Mouse (Mus musculus) stomach, embryonic 15.5 days (tissue): ENCODE data around the gene Prdm12. TPM values are rescaled to one million over a fixed set of nuclear protein-coding genes. Genes with fewer than 3 reads are reported as not detected.
"Not testable (repeated sequence)": the region's sequence is repeated elsewhere in the genome, so short reads cannot be mapped to it uniquely, and the experiment has no call there.

Source experiments
- ATAC-seq: fragments of 200-750 bp; cut with Nextera tagmentation; 2 replicates; pipeline ENCODE4 v1.8.0; 2017; ENCODE audit warnings: low read depth, moderate number of reproducible peaks, moderate TSS enrichment; ENCODE audit not compliant: insufficient read depth, low FRiP score
- H3K27ac ChIP-seq: fragments of 300-500 bp; sonication (generic); 2 replicates; pipeline ENCODE4 v1.5.1; 2015; ENCODE audit warnings: mild to moderate bottlenecking, inconsistent platforms
- H3K27me3 ChIP-seq: fragments of 300-500 bp; sonication (generic); replicated peaks from 2 replicates; pipeline ENCODE4 v1.6.1; 2015; ENCODE audit warnings: inconsistent platforms
- H3K36me3 ChIP-seq: fragments of 300-500 bp; sonication (generic); 2 replicates; pipeline ENCODE4 v1.6.1; 2015; ENCODE audit warnings: inconsistent platforms
- H3K4me1 ChIP-seq: fragments of 300-500 bp; sonication (generic); 2 replicates; pipeline ENCODE4 v1.6.1; 2015; ENCODE audit warnings: inconsistent platforms
- H3K4me2 ChIP-seq: fragments of 300-500 bp; sonication (generic); 2 replicates; pipeline ENCODE4 v1.6.1; 2015; ENCODE audit warnings: mild to moderate bottlenecking, inconsistent platforms
- H3K4me3 ChIP-seq: fragments of 300-500 bp; sonication (generic); replicated peaks from 2 replicates; pipeline ENCODE4 v1.5.1; 2015; ENCODE audit warnings: inconsistent platforms
- H3K9ac ChIP-seq: fragments of 300-500 bp; sonication (generic); 2 replicates; pipeline ENCODE4 v1.6.1; 2015; ENCODE audit warnings: inconsistent platforms
- H3K9me3 ChIP-seq: fragments of 300-500 bp; sonication (generic); 2 replicates; pipeline ENCODE4 v1.6.1; 2016; ENCODE audit warnings: inconsistent platforms
- WGBS: fragments of 180-500 bp; shearing (Covaris S2); methylation state at CpG from one replicate; pipeline ENCODE4 v1.1.7; 2015; 5-methylcytosine and 5-hydroxymethylcytosine counted together
- polyA plus RNA-seq: library from polyadenylated mRNA; unstranded; fragments of >200 nt; fragmentation: Nextera tagmentation; extraction: Ambion mirVana; gene quantifications from 2 replicates; pipeline ENCODE4 v1.2.1, GENCODE M21; 2015

Prdm12 gene
- polyA plus RNA-seq, 1 experiment from 2014 or later: not detected

GRCm38 (mm10) chr2:31653971-31654853, 14.4 kb downstream of the Prdm12 start:
- no peak overlapping the region for H3K27ac ChIP-seq
- H3K27me3 ChIP-seq: peaks cover 72% of the 10 kb centered on the region
- WGBS: under 1% methylated on average over 105 of the region's 109 CpGs
- peak overlapping the region; percentile 52 for H3K4me3 ChIP-seq
- H3K4me1 ChIP-seq: peaks cover 11% of the 10 kb centered on the region; the same call in 1 of the 2 replicates
- no peak overlapping the region for H3K9ac ChIP-seq
- peak overlapping the region; percentile 99 for H3K4me2 ChIP-seq
- no peaks in the 10 kb centered on the region for H3K9me3 ChIP-seq
- no peaks in the 10 kb centered on the region for H3K36me3 ChIP-seq
- ATAC-seq: no peak

DNA sequence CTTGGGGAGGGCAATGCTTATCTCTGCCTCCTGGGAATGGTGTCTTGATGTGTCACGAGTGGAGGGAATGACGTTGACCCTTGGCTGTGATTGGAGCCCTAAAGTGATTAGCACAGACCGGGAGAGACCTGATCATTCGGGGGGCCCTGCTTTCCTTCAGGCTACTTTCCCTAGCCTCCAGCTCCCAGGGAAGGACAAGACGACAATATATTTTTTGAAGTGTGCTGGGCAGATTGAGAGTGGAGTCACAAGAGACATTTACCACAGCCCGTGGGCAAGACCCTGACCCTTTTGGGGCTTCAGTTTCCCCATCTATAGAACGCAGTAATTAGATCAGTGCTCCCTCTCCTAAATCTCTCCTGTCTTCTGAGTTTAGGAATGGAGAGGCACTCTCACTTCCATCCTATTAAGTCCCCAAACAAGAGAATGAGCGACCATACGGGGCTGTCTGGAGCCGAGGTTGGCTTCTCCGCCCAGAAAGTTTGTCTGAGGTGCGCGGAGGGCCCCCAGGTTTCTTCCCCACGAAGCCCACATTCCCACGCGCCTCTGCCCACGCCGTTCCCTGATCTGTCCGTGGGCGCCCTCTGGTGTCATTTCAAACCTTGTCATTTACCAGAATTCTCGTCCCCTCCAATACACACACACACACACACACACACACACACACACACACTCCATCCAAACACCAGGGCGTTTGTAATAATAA, 15.2 kb downstream of the Prdm12 start:
- H3K27ac ChIP-seq: no peak overlapping the region
- peak overlapping the region; percentile 99 for H3K4me2 ChIP-seq
- H3K27me3 ChIP-seq: peaks cover 64% of the 10 kb centered on the region
- no peak overlapping the region for H3K9ac ChIP-seq
- peak overlapping the region; percentile 52 for H3K4me3 ChIP-seq
- 4% methylated on average over 22 of the region's 22 CpGs for WGBS
- peaks cover 11% of the 10 kb centered on the region; the same call in 1 of the 2 replicates for H3K4me1 ChIP-seq
- no peaks in the 10 kb centered on the region for H3K9me3 ChIP-seq
- no peak for ATAC-seq
- H3K36me3 ChIP-seq: no peaks in the 10 kb centered on the region

DNA sequence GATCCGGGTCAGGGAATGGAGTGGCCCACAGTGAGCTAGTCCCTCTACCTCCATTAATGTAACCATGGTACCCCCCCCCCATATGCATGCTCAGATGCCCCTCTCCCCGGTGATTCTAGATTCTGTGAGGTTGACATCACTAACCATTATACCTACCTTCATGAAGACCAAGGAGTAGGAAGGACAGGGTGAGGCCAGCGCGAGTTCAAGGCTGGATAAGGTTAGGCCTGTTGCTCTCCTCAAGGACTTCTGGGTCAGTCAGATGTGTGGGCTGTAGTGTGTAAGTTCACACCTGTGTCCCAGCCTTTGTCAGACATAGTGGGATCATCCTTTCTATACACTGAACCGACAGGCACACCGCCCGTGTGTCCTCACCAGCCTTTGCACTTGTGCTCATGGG, 16.5 kb downstream of the Prdm12 start:
- peaks cover 11% of the 10 kb centered on the region; the same call in 1 of the 2 replicates for H3K4me1 ChIP-seq
- H3K36me3 ChIP-seq: no peaks in the 10 kb centered on the region
- 84% methylated on average over 7 of the region's 7 CpGs for WGBS
- H3K4me2 ChIP-seq: no peak overlapping the region
- H3K9me3 ChIP-seq: no peaks in the 10 kb centered on the region
- no peak overlapping the region for H3K9ac ChIP-seq
- no peak overlapping the region for H3K4me3 ChIP-seq
- H3K27me3 ChIP-seq: peaks cover 54% of the 10 kb centered on the region
- ATAC-seq: no peak
- H3K27ac ChIP-seq: no peak overlapping the region

DNA sequence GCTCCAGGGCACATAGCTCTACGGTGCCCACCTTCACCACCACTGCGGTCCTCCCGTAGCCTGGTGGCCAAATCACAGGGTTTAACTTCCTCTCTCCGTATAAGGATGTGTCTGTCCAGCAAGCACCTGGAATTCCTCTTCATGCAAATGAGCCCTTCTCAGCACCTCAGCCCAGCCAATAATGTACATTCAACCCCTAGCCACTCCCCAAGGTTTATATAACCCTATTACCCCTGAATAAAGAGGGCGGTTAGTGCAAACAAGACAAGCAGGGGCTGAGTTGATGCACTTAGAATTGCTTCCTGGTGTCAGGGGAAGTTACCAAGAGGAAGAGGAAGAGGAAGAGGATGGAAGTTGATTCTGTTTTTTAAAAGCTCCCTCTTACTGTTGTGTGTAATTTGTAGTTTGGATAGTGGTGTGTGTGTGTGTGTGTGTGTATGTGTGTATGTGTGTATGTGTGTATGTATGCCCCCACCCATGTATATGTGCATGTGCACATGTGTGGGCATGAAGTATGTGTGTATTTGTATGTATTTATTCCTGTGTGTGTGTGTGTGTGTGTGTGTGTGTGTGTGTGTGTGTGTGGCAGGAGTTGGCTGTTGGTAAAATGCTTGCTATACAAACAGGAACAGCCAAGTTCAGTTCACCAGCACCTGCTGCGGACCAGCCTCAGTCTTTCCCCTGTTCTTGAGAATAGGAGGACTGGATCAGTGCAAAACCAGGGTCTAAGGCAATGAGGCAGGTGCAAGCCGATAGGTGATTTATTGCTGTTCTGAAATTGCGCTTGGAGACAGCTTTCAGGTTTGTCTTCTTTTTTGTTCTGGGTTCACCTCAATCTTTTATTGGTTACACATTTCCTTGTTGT, 23.3 kb downstream of the Prdm12 start:
- ATAC-seq: peak; percentile 43; the same call in 1 of the 2 replicates
- H3K9ac ChIP-seq: no peak overlapping the region
- WGBS: 46% methylated on average over 8 of the region's 8 CpGs
- H3K4me3 ChIP-seq: no peak overlapping the region
- no peaks in the 10 kb centered on the region for H3K36me3 ChIP-seq
- 0 out of 2 replicates have a peak, but pooled peaks cover 4% of the 10 kb centered on the region for H3K27me3 ChIP-seq
- H3K27ac ChIP-seq: no peak overlapping the region
- H3K4me2 ChIP-seq: no peak overlapping the region
- no peaks in the 10 kb centered on the region for H3K9me3 ChIP-seq
- H3K4me1 ChIP-seq: no peaks in the 10 kb centered on the region

- H3K9me3 ChIP-seq: no peaks in the 10 kb centered on the region
- WGBS: 77% methylated on average over 1 of the region's 1 CpGs
- H3K27me3 ChIP-seq: 0 out of 2 replicates have a peak, but pooled peaks cover 4% of the 10 kb centered on the region
- H3K4me3 ChIP-seq: no peak overlapping the region
- no peaks in the 10 kb centered on the region for H3K4me1 ChIP-seq
- no peaks in the 10 kb centered on the region for H3K36me3 ChIP-seq
- no peak overlapping the region for H3K4me2 ChIP-seq
- H3K27ac ChIP-seq: no peak overlapping the region
- no peak overlapping the region for H3K9ac ChIP-seq
- ATAC-seq: no peak
Measured at GRCm38 (mm10) chr2:31663804-31664180, 24.0 kb downstream of the Prdm12 start.

DNA sequence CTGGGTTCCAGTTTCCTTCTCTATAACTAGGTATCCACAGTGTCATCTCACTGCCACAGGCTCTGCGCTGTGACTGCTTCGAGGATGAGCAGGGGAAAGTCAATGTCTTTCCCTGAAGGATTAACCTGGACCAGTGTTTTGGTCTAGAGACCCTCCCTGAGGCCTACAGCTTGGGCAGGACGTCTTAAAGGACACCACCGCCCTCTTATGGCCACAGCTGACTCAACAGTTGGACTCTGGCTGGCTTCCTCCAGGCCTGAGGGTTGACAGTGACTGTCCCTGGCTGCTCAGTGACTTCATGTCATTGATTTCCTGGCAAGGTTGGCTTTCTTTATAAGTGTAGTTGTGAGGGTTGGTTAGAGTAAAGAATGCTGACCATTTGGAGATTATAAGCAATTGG, 27.5 kb downstream of the Prdm12 start:
- Histone ChIP-seq H3K36me3 (no peaks in the 10 kb centered on the region), H3K27ac (no peak overlapping the region), H3K4me2 (no peak overlapping the region), H3K9me3 (no peaks in the 10 kb centered on the region), H3K4me1 (peaks cover 5% of the 10 kb centered on the region; the same call in 1 of the 2 replicates), H3K27me3 (0 out of 2 replicates have a peak, but pooled peaks cover 4% of the 10 kb centered on the region), H3K4me3 (no peak overlapping the region), H3K9ac (no peak overlapping the region)
- WGBS: 33% methylated on average over 4 of the region's 4 CpGs
- ATAC-seq: no peak

GRCm38 (mm10) chr2:31670551-31671035, 30.8 kb downstream of the Prdm12 start, which contains the start of gene Exosc2:
Gene Exosc2 (plus strand): TSS chr2:31670715.
- no peaks in the 10 kb centered on the region for H3K9me3 ChIP-seq
- peak; percentile 97 for ATAC-seq
- H3K4me1 ChIP-seq: peaks cover 6% of the 10 kb centered on the region; the same call in 1 of the 2 replicates
- 0 out of 2 replicates have a peak, but pooled peaks cover 4% of the 10 kb centered on the region for H3K27me3 ChIP-seq
- H3K27ac ChIP-seq: peak within 1 kb of the TSS; percentile 84
- H3K36me3 ChIP-seq: peaks cover 22% of the 10 kb centered on the region; the same call in 1 of the 2 replicates
- H3K9ac ChIP-seq: peak within 1 kb of the TSS; percentile 57
- peak within 1 kb of the TSS; percentile 77 for H3K4me2 ChIP-seq
- peak within 1 kb of the TSS; percentile 65 for H3K4me3 ChIP-seq
- under 1% methylated on average over 27 of the region's 27 CpGs for WGBS

DNA sequence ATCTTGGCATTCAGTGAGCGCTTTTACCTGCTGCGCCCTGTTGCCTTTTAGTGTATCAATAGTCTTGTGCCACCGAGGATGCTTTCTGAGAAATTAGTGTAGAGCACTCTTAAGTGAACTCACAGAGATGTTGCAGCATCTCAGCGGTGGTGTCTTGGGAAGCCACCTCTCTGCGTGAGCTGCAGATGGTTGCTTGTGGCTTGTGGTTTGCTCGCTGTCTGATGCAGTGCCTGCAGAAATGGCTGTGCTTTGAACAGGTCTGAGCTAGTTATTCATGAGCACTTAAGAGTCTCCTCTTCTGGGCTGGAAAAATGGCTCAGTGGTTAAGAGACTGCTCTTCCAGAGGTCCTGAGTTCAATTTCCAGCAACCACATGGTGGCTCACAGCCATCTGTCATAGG, 38.8 kb downstream of the Prdm12 start:
- H3K27ac ChIP-seq: no peak overlapping the region
- H3K4me1 ChIP-seq: no peaks in the 10 kb centered on the region
- no peaks in the 10 kb centered on the region for H3K9me3 ChIP-seq
- no peak for ATAC-seq
- H3K4me3 ChIP-seq: no peak overlapping the region
- no peaks in the 10 kb centered on the region for H3K27me3 ChIP-seq
- whole genome bisulfite sequencing: 91% methylated on average over 6 of the region's 6 CpGs
- H3K4me2 ChIP-seq: no peak overlapping the region
- H3K9ac ChIP-seq: no peak overlapping the region
- peaks cover 57% of the 10 kb centered on the region for H3K36me3 ChIP-seq

DNA sequence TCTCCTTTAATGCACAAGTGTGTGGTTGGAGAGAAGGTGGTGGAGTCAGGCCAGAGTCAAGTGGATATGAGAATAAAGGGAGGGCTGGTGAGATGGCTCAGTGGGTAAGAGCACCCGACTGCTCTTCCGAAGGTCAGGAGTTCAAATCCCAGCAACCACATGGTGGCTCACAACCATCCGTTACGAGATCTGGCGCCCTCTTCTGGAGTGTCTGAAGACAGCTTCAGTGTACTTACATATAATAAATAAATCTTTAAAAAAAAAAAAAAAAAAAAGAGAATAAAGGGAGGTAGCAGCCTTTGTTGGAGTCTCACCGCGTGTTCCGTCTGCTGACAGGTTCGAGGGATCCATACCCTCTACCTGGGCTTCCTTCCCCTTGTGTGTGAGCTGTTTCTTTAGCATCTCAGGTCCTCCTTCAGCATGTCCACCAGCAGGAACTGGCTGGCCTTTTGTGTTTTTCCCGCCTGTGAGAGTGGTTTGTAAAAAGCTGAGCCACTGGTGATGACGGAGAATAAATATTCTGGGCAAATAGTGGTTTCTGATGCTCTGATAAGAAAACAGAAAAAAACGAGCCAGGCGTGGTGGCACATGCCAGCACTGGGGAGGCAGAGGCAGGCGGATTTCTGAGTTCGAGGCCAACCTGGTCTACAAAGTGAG, 41.3 kb downstream of the Prdm12 start:
- not testable (repeated sequence) for ATAC-seq, H3K9ac ChIP-seq
- WGBS: 82% methylated on average over 15 of the region's 15 CpGs

DNA sequence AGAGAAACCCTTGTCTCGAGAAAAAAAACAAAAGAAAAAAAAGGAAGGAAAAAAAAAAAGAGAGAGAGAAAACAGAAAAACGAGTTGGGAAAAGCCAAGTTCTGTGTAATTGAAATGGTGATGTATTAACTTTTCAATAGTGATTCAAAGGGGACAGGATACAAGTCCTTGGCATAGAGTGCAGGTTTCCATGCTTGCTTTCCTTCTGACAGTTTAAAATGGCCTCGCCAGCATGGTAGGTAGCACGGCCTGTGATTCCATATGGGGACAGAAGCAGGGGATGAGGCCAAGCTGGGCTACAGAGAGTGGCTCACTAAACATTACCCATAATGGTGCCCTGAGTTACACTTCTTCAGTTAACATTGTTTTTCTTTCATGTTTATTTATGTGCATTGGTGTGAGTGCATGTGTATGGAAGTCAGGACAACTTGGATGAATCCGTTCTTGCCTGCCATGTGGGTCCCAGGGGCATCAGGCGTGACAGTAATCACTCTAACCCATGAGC, 41.9 kb downstream of the Prdm12 start:
- 79% methylated on average over 6 of the region's 6 CpGs for WGBS
- Histone ChIP-seq H3K4me3 (no peak overlapping the region), H3K4me2 (no peak overlapping the region), H3K27ac (no peak overlapping the region), H3K27me3 (no peaks in the 10 kb centered on the region), H3K9ac (no peak overlapping the region), H3K36me3 (peaks cover 27% of the 10 kb centered on the region), H3K4me1 (no peaks in the 10 kb centered on the region), H3K9me3 (no peaks in the 10 kb centered on the region)
- ATAC-seq: no peak

More for the DNA sequence above, 41.3 kb downstream of the Prdm12 start:
- H3K4me3 ChIP-seq, H3K4me2 ChIP-seq, H3K27ac ChIP-seq, H3K4me1 ChIP-seq, H3K9me3 ChIP-seq, H3K27me3 ChIP-seq: not testable (repeated sequence)
- H3K36me3 ChIP-seq: peaks cover 33% of the 10 kb centered on the region
